Mouse (Mus musculus): ENCODE results near the gene Hist1h1t. TPM values are rescaled to one million over a fixed set of nuclear protein-coding genes. Genes with fewer than 3 reads are reported as not detected.
A peak's percentile ranks its signal among the peaks of the same experiment; 100 is the strongest.
"Not testable (repeated sequence)": the region's sequence is repeated elsewhere in the genome, so short reads cannot be mapped to it uniquely, and the experiment has no call there.

Gene Hist1h1t
- polyA plus RNA-seq, 1 experiment = 0.11 TPM

DNA sequence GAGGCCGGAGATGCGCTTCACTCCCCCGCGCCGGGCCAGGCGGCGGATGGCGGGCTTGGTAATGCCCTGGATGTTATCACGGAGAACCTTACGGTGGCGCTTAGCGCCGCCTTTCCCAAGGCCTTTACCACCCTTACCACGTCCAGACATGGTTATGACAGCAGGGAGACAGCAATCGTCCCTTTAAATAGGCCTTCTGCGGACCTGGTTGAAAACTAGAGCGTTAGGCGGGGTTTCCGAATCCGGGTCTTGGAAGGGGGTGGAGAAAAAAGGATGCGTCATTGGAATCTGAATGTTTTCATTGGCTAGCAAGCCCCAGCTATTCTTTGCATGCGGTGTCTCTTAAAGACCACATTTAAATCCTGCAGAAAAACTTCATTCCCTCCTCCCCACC, 2.7 kb downstream of the Hist1h1t start, which contains the start of gene Hist1h4c:
TSS of gene Hist1h4c (minus strand) at position 155 of the 394 bp plus-strand sequence.
- TF ChIP-seq CTCF (IDR thresholded peaks at IDR 0.05; ENCODE audit: borderline replicate concordance, control insufficient read depth, extremely low read depth, insufficient read depth, low read length, poor library complexity) = 0 out of 2 replicates have a peak, but pooled peaks have one; percentile 14
- peak; percentile 99 for TF ChIP-seq POLR2A (IDR thresholded peaks at IDR 0.05; ENCODE audit: control insufficient read depth, extremely low read depth, insufficient read depth, low read length, poor library complexity)
- no peaks in the 10 kb centered on the region for H3K36me3 ChIP-seq (ENCODE audit: control insufficient read depth, insufficient read depth, low read length)
- peaks cover 11% of the 10 kb centered on the region for H3K4me1 ChIP-seq (replicated peaks; ENCODE audit: control insufficient read depth, insufficient read depth, low read length)
- peak; percentile 98 for DNase-seq
- peak within 1 kb of the TSS; percentile 88 for H3K27ac ChIP-seq (ENCODE audit: control insufficient read depth, insufficient read depth, low read length)
- H3K4me3 ChIP-seq (ENCODE audit: control insufficient read depth, insufficient read depth, low read length) = peak within 1 kb of the TSS; percentile 50
- no peaks in the 10 kb centered on the region for H3K27me3 ChIP-seq (ENCODE audit: control insufficient read depth, insufficient read depth, low read length)
- WGBS = under 1% methylated on average over 22 of the region's 22 CpGs

DNA sequence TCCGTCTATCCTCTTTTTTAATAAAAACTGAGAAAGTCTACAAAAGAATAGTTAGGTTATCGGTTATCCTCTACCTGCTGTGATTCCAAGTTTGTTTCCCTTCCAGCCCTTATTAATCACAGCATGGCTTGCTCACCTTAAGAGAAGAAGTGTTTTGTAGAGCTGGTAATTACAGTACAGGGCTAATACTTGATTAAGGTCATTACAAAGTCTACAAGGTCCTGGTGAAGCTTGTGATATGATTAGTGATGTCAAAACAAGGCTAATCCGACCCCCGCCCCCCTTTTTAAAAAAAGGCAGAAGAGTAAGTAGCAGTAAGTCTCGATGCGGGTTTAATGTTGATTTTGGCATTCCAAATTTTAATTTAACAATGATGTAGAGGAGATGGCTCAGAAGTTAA, 3.4 kb downstream of the Hist1h1t start:
- TF ChIP-seq CTCF (IDR thresholded peaks at IDR 0.05; ENCODE audit: borderline replicate concordance, control insufficient read depth, extremely low read depth, insufficient read depth, low read length, poor library complexity) = no peak
- no peak for TF ChIP-seq POLR2A (IDR thresholded peaks at IDR 0.05; ENCODE audit: control insufficient read depth, extremely low read depth, insufficient read depth, low read length, poor library complexity)
- H3K4me3 ChIP-seq (ENCODE audit: control insufficient read depth, insufficient read depth, low read length) = no peak overlapping the region
- 93% methylated on average over 6 of the region's 6 CpGs for WGBS
- H3K4me1 ChIP-seq (replicated peaks; ENCODE audit: control insufficient read depth, insufficient read depth, low read length) = peaks cover 11% of the 10 kb centered on the region
- H3K36me3 ChIP-seq (ENCODE audit: control insufficient read depth, insufficient read depth, low read length) = no peaks in the 10 kb centered on the region
- no peak overlapping the region for H3K27ac ChIP-seq (ENCODE audit: control insufficient read depth, insufficient read depth, low read length)
- H3K27me3 ChIP-seq (ENCODE audit: control insufficient read depth, insufficient read depth, low read length) = no peaks in the 10 kb centered on the region
- peak; percentile 2 for DNase-seq

DNA sequence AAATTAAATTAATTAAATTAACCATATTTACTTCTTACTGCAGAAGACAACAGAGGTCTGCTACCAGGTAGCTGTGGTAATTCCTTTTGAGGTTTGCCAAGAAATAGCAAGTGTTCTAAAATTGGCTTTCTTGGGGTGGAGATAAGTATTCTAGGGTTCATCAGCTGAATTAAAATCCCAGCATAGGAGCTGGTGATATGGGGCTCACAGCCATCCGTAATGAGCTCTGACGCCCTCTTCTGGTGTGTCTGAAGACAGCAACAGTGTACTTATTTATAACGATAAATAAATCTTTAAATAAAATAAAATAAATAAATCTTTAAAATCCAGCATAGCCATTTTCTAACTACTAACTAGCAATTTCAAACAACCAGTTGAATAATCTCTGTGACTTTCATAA, 4.2 kb downstream of the Hist1h1t start:
- Histone ChIP-seq H3K27me3 (ENCODE audit: control insufficient read depth, insufficient read depth, low read length) (no peaks in the 10 kb centered on the region), H3K4me1 (replicated peaks; ENCODE audit: control insufficient read depth, insufficient read depth, low read length) (peaks cover 11% of the 10 kb centered on the region), H3K27ac (ENCODE audit: control insufficient read depth, insufficient read depth, low read length) (no peak overlapping the region), H3K4me3 (ENCODE audit: control insufficient read depth, insufficient read depth, low read length) (no peak overlapping the region), H3K36me3 (ENCODE audit: control insufficient read depth, insufficient read depth, low read length) (no peaks in the 10 kb centered on the region)
- TF ChIP-seq POLR2A (IDR thresholded peaks at IDR 0.05; ENCODE audit: control insufficient read depth, extremely low read depth, insufficient read depth, low read length, poor library complexity) (no peak), CTCF (IDR thresholded peaks at IDR 0.05; ENCODE audit: borderline replicate concordance, control insufficient read depth, extremely low read depth, insufficient read depth, low read length, poor library complexity) (no peak)
- peak; percentile 1 for DNase-seq
- WGBS = 87% methylated on average over 3 of the region's 3 CpGs

DNA sequence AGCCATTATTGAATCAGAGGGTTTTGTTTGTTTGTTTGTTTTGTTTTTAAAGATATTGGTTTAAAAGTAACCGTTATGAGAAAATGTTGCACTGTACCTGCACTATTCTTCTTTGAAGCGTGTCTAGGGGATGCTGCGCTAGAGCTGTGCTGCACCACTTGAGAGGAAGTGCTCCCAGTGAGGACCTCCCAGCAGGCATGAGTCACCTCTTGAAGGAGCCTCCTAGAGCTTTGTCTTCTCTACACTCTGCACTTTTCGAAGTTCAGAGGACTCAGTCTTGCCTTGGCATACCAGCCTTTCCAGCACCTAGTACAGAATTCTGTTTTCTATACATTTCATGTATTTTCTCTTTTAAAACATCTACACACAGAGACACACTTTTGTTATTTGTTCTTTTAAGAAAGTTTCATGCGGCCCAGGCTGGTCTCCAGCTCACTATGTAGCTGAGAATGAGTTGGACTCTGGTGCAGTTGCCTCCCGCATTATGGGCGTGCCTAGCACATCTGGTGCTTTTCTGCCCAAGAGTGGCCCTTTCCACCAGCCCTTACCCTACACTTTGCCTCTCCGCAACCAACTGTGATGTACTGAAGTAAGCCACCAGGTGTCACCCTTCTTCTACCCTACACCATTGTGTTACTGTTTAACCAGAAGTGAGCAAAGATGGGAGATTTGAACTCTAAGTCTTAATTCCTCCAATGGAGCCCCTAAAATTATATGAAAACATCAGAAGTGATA, 5.3 kb downstream of the Hist1h1t start:
- WGBS = 5% methylated on average over 8 of the region's 8 CpGs
- Histone ChIP-seq H3K4me3 (ENCODE audit: control insufficient read depth, insufficient read depth, low read length) (no peak overlapping the region), H3K27me3 (ENCODE audit: control insufficient read depth, insufficient read depth, low read length) (no peaks in the 10 kb centered on the region), H3K27ac (ENCODE audit: control insufficient read depth, insufficient read depth, low read length) (peak overlapping the region; percentile 52), H3K36me3 (ENCODE audit: control insufficient read depth, insufficient read depth, low read length) (no peaks in the 10 kb centered on the region), H3K4me1 (replicated peaks; ENCODE audit: control insufficient read depth, insufficient read depth, low read length) (peaks cover 8% of the 10 kb centered on the region)
- peak; percentile 60; the same call in 1 of the 2 replicates for TF ChIP-seq CTCF (IDR thresholded peaks at IDR 0.05; ENCODE audit: borderline replicate concordance, control insufficient read depth, extremely low read depth, insufficient read depth, low read length, poor library complexity)
- no peak for TF ChIP-seq POLR2A (IDR thresholded peaks at IDR 0.05; ENCODE audit: control insufficient read depth, extremely low read depth, insufficient read depth, low read length, poor library complexity)
- peak; percentile 82 for DNase-seq

DNA sequence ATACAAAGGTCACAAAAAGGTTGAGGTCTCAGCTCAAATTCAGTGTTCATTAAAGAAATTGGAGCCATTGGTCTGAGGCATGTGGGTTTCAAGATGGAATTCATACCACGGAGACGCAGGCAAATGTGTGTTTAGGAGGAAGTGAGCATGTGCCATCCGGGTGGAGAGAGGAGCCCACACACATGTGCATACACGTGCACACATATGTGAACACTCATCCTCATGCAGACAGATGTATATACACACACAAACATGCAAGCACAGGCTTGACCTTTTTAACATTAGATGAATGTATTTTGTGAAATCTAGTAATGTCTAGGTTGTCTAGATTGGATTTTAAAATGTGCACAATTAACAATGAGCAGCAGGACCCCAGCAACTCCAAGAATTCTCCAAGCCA, 6.6 kb downstream of the Hist1h1t start:
- no peaks in the 10 kb centered on the region for H3K36me3 ChIP-seq (ENCODE audit: control insufficient read depth, insufficient read depth, low read length)
- peaks cover 4% of the 10 kb centered on the region for H3K4me1 ChIP-seq (replicated peaks; ENCODE audit: control insufficient read depth, insufficient read depth, low read length)
- TF ChIP-seq POLR2A (IDR thresholded peaks at IDR 0.05; ENCODE audit: control insufficient read depth, extremely low read depth, insufficient read depth, low read length, poor library complexity) = no peak
- no peak for TF ChIP-seq CTCF (IDR thresholded peaks at IDR 0.05; ENCODE audit: borderline replicate concordance, control insufficient read depth, extremely low read depth, insufficient read depth, low read length, poor library complexity)
- H3K27me3 ChIP-seq (ENCODE audit: control insufficient read depth, insufficient read depth, low read length) = no peaks in the 10 kb centered on the region
- WGBS = 82% methylated on average over 4 of the region's 4 CpGs
- H3K27ac ChIP-seq (ENCODE audit: control insufficient read depth, insufficient read depth, low read length) = no peak overlapping the region
- no peak overlapping the region for H3K4me3 ChIP-seq (ENCODE audit: control insufficient read depth, insufficient read depth, low read length)
- DNase-seq = no peak

DNA sequence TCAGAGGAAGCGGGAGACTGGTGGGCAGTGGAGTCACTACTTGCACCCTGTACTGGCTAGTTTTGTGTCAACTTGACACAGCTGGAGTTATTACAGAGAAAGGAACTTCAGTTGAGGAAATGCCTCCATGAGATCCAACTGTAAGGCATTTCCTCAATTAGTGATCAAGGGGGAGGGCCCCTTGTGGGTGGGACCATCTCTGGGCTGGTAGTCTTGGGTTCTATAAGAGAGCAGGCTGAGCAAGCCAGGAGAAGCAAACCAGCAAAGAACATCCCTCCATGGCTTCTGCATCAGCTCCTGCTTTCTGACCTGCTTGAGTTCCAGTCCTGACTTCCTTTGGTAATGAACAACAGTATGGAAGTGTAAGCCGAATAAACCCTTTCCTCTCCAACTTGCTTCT, 7.2 kb downstream of the Hist1h1t start:
- H3K4me3 ChIP-seq (ENCODE audit: control insufficient read depth, insufficient read depth, low read length); H3K27ac ChIP-seq (ENCODE audit: control insufficient read depth, insufficient read depth, low read length); H3K27me3 ChIP-seq (ENCODE audit: control insufficient read depth, insufficient read depth, low read length); H3K4me1 ChIP-seq (replicated peaks; ENCODE audit: control insufficient read depth, insufficient read depth, low read length); H3K36me3 ChIP-seq (ENCODE audit: control insufficient read depth, insufficient read depth, low read length); DNase-seq: not testable (repeated sequence)
- WGBS = 94% methylated on average over 2 of the region's 2 CpGs

Measured in thymus, adult 2 months (tissue).